Mouse (Mus musculus) kidney, adult 2 months (tissue): Measurements from ENCODE around the gene Iah1. TPM values are rescaled to one million over a fixed set of nuclear protein-coding genes. Genes with fewer than 3 reads are reported as not detected.
A peak's percentile ranks its signal among the peaks of the same experiment; 100 is the strongest.

Experiments used
- DNase-seq: peaks from one replicate; pipeline ENCODE4 v3.0.0; 2021
- H3K27ac ChIP-seq: fragments of 200-500 bp; 2 replicates; pipeline ENCODE4 v1.5.1; 2012; ENCODE audit warnings: low read depth, low read length, control low read depth, inconsistent platforms; ENCODE audit not compliant: insufficient read depth
- H3K27me3 ChIP-seq: fragments of 200-500 bp; replicated peaks from 2 replicates; pipeline ENCODE4 v1.6.1; 2012; ENCODE audit warnings: mild to moderate bottlenecking, moderate library complexity, low read length, inconsistent platforms; ENCODE audit not compliant: control insufficient read depth, insufficient read depth
- H3K36me3 ChIP-seq: fragments of 200-500 bp; 2 replicates; pipeline ENCODE4 v1.6.1; 2012; ENCODE audit warnings: mild to moderate bottlenecking, moderate library complexity, low read length, inconsistent platforms; ENCODE audit not compliant: control insufficient read depth, insufficient read depth
- H3K4me1 ChIP-seq: fragments of 200-500 bp; 2 replicates; pipeline ENCODE4 v1.6.1; 2011; ENCODE audit warnings: low read length; ENCODE audit not compliant: control insufficient read depth, insufficient read depth
- H3K4me3 ChIP-seq: fragments of 200-500 bp; 2 replicates; pipeline ENCODE4 v1.5.1; 2011; ENCODE audit warnings: mild to moderate bottlenecking, low read depth, low read length, control low read depth; ENCODE audit not compliant: insufficient read depth
- CTCF ChIP-seq: fragments of 200-500 bp; conservative IDR thresholded peaks from 2 replicates; pipeline ENCODE4 v1.5.1; 2011; ENCODE audit warnings: low read depth, mild to moderate bottlenecking, control low read depth, low read length, moderate library complexity, mixed read lengths; ENCODE audit not compliant: insufficient read depth, insufficient read length
- POLR2A ChIP-seq: fragments of 200-500 bp; IDR thresholded peaks from one replicate; pipeline ENCODE4 v1.6.1; 2011; ENCODE audit warnings: low read depth, low read length, control low read depth
- WGBS: fragments of 180-500 bp; shearing (Covaris S2); methylation state at CpG from one replicate; pipeline ENCODE4 v1.1.7; 2018; 5-methylcytosine and 5-hydroxymethylcytosine counted together
- polyA plus RNA-seq: library from polyadenylated mRNA; depleted of rRNA; stranded (reverse); fragments of >200 nt; gene quantifications from 2 replicates; pipeline ENCODE4 v1.2.3, GENCODE M21; 2012; rRNA removed

Iah1 gene
- polyA plus RNA-seq, 1 experiment, result 498 TPM

DNA sequence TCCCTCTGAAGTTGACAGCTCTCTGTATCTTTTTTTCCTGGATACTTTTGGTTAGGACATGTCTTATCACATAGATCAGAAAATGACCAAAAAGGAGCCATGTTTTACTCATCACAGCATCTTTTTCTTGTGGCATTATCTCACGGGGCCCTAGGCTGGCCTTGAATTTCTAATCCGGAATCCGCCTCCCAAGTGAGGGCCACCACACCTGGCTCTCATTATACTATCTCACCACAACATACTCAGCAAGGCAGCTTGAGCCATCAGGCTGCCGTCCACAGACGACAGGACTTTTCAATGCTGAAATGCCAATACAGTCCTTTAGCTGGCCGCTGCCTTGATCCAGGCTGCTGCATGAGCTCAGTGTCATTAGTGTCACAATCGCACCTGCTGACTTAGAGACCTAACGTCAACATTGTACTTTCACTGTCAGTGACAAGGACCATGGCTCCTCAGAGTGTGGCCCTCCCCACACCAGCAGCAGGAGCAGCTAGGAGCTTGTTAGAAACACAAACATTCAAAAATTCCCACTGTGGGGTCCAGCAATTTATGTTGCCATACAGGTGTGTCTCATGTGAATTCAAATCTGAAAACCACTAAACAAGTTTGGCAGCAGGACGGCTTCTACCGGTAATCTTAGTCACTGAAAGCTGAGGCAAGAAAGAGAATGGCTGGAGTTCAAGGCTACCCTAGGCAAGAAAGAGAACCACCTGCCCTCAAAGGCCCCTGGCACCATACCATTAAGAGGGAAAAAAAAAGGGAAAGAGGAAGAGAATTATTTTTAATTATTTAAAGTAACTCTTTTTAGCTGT, 48.6 kb downstream of the Iah1 start:
- Histone ChIP-seq H3K27me3 (no peaks in the 10 kb centered on the region), H3K4me1 (0 out of 2 replicates have a peak, but pooled peaks cover 2% of the 10 kb centered on the region), H3K27ac (no peak overlapping the region), H3K36me3 (peaks cover 2% of the 10 kb centered on the region; the same call in 1 of the 2 replicates), H3K4me3 (no peak overlapping the region)
- DNase-seq, result no peak
- WGBS, result 84% methylated on average over 10 of the region's 10 CpGs
- no peak for TF ChIP-seq CTCF
- TF ChIP-seq POLR2A, result no peak

DNA sequence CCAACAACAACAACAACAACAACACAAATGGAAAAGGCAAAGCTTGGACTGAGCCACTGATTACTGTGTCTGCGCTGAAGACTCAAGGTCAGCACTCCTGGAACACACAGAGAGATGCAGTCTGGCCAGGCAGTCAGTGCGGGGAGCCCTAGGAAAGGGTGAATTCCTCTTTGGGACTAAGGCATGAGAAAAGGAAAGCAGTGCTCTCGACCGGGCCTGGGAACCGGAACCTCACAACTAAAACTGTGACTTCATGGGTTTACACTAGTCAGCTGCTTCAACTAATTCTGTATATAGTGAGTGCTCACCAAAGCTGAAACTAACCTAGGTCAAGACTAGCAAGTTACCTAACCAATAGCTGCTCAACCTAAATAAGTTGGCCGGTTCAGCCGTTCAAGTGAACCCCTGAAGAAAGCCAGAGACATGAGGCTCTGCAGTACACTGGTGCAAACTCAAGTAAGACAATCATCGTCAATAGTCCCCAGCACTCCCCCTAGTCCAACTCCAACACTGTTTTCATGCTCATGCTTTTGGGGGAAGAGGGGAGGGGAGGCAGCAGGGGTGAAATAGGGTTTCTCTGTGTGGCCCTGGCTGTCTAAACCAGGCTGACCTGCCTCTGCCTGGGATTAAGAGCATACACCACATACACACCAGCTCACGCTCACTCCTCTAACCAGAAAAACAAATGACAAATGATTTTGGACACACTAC, 52.3 kb downstream of the Iah1 start:
- DNase-seq, result no peak
- 85% methylated on average over 9 of the region's 9 CpGs for WGBS
- H3K27ac ChIP-seq, result peak overlapping the region; percentile 19; the same call in 1 of the 2 replicates
- H3K27me3 ChIP-seq, result no peaks in the 10 kb centered on the region
- peaks cover 3% of the 10 kb centered on the region; the same call in 1 of the 2 replicates for H3K4me1 ChIP-seq
- H3K36me3 ChIP-seq, result no peaks in the 10 kb centered on the region
- TF ChIP-seq CTCF (no peak), POLR2A (no peak)
- H3K4me3 ChIP-seq, result no peak overlapping the region

DNA sequence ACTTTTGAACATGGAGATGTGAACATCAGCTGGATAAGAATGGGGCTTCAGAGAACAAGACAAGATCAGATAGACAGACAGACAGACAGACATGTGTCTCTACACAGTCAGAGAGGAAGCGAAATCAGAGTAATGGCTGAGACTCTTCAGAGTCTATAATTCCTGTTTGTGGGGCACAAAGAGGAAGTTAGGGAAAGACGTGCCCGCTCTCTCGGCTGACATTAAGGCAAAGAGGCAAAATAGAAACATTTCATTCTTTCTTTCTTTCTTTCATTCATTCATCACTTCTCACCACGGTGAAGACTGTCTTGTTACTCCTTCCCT, 52.9 kb downstream of the Iah1 start:
- H3K4me1 ChIP-seq, result peaks cover 3% of the 10 kb centered on the region; the same call in 1 of the 2 replicates
- H3K27me3 ChIP-seq, result no peaks in the 10 kb centered on the region
- H3K4me3 ChIP-seq, result no peak overlapping the region
- DNase-seq, result no peak
- WGBS, result 88% methylated on average over 5 of the region's 5 CpGs
- no peaks in the 10 kb centered on the region for H3K36me3 ChIP-seq
- TF ChIP-seq POLR2A, result no peak
- no peak for TF ChIP-seq CTCF
- H3K27ac ChIP-seq, result peak overlapping the region; percentile 19; the same call in 1 of the 2 replicates

GRCm38 (mm10) chr12:21370035-21370611, 53.9 kb downstream of the Iah1 start:
- Histone ChIP-seq H3K27ac (no peak overlapping the region), H3K4me3 (no peak overlapping the region), H3K4me1 (peaks cover 6% of the 10 kb centered on the region; the same call in 1 of the 2 replicates), H3K27me3 (no peaks in the 10 kb centered on the region), H3K36me3 (no peaks in the 10 kb centered on the region)
- TF ChIP-seq POLR2A, result no peak
- TF ChIP-seq CTCF, result no peak
- no peak for DNase-seq
- 92% methylated on average over 1 of the region's 1 CpGs for WGBS

DNA sequence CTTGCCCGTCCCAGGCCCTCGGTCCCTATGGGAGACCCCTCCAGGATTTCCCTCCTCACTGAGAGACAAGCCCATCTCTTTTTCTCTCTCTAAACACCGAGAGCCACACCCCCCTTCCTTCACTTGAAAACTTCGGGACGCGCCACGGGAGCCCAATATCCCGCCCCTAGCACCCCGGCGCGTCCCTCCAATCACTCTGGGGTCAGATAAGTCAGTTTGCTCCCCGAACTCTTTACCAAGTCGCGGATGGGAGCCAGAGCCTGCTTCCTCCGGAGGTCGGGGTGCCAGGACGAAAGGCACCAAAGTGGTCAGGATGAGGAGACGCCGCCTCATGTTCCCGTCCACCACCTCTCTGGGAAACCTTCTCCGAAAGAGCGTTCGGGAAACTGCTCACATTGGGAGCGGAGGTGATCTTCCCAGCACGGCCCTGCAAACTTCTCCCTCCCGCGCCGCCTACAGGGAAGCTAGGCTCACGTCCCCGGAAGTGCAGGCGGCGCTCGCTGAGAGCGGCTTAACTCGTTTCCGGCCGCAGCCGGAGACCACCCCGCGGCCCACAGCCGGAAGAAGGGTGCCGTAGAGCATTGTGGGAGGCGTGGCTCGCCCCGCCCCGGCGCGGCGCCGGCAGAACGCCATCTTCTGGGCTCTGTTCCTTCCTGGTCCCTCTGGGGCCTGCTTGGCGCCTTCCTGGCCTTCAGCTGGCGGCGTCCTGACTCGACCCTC, 57.1 kb downstream of the Iah1 start, which contains the start of gene Adam17:
Gene Adam17, minus strand, starts transcription at position 533 of the 720 bp plus-strand sequence.
- H3K27me3 ChIP-seq, result no peaks in the 10 kb centered on the region
- peak within 1 kb of the TSS; percentile 66 for H3K4me3 ChIP-seq
- peak; percentile 98 for DNase-seq
- peaks cover 6% of the 10 kb centered on the region; the same call in 1 of the 2 replicates for H3K4me1 ChIP-seq
- peak; percentile 69 for TF ChIP-seq POLR2A
- TF ChIP-seq CTCF, result peak; percentile 51
- no peaks in the 10 kb centered on the region for H3K36me3 ChIP-seq
- under 1% methylated on average over 55 of the region's 55 CpGs for WGBS
- H3K27ac ChIP-seq, result peak within 1 kb of the TSS; percentile 94

Other genes starting within 250 kb of the Iah1 start
- gene Cpsf3, start 31.0 kb upstream of the Iah1 start, polyA plus RNA-seq, result 28.2 and 32.1 TPM in 2 replicates
- 19.3 and 23.6 TPM in 2 replicates for gene Itgb1bp1, start 30.1 kb upstream of the Iah1 start, polyA plus RNA-seq
- 15.8 and 19.1 TPM in 2 replicates for gene Adam17, start 57.2 kb downstream of the Iah1 start, polyA plus RNA-seq
- 71.7 and 83.4 TPM in 2 replicates for gene Ywhaq, start 101.2 kb downstream of the Iah1 start, polyA plus RNA-seq